Mouse (Mus musculus) testis, adult 2 months (tissue): ENCODE results near the gene Bco1.

ENCODE experiments used
- CTCF ChIP-seq: fragments of 200-500 bp; IDR thresholded peaks from 2 replicates; pipeline ENCODE4 v1.5.1; 2012; ENCODE audit warnings: low read depth, mild to moderate bottlenecking, inconsistent platforms, low read length, moderate library complexity; ENCODE audit not compliant: control insufficient read depth, insufficient read depth, insufficient replicate concordance
- POLR2A ChIP-seq: fragments of 200-500 bp; IDR thresholded peaks from 2 replicates; pipeline ENCODE4 v1.6.1; 2012; ENCODE audit warnings: low read depth, mild to moderate bottlenecking, inconsistent platforms, low read length, moderate library complexity; ENCODE audit not compliant: control insufficient read depth

DNA sequence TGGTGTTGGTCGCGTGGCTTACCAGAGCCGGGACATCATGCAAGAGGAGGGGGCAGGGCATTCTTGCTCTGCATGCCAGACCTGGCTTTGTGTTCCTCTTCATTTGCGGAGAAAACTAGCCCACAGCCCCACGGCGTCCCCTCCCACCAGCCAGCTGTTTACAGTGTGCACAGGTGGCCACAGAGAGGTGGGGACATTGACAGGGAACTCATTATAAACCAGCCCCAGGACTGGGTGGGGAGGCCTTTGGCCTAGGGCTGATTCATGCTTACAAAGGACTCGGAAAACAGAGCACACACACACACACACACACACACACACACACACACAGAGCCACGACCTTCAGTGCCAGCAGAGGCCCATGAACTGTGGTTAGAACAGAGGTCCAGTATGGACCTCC is 16.6 kb downstream of the Bco1 start:
- no peak for TF ChIP-seq CTCF
- TF ChIP-seq POLR2A: no peak
